Mouse (Mus musculus): ENCODE data around the gene Ppp1r12b. TPM values are rescaled to one million over a fixed set of nuclear protein-coding genes. Genes with fewer than 3 reads are reported as not detected.

Gene Ppp1r12b
- total RNA-seq, 2 experiments from 2014 or later = 6.2 to 6.3 TPM

GRCm38 (mm10) chr1:134804373-134804772, 151.4 kb downstream of the Ppp1r12b start:
- no peak for ATAC-seq (replicated peaks; ENCODE audit: poor library complexity, severe bottlenecking)

GRCm38 (mm10) chr1:134803286-134804117, 152.2 kb downstream of the Ppp1r12b start:
- peak; percentile 77 for ATAC-seq (replicated peaks; ENCODE audit: poor library complexity, severe bottlenecking)

GRCm38 (mm10) chr1:134801758-134802157, 154.0 kb downstream of the Ppp1r12b start:
- ATAC-seq (replicated peaks; ENCODE audit: poor library complexity, severe bottlenecking) = no peak

GRCm38 (mm10) chr1:134796536-134796935, 159.2 kb downstream of the Ppp1r12b start:
- ATAC-seq (replicated peaks; ENCODE audit: poor library complexity, severe bottlenecking) = no peak

GRCm38 (mm10) chr1:134796076-134796475, 159.7 kb downstream of the Ppp1r12b start:
- ATAC-seq (replicated peaks; ENCODE audit: poor library complexity, severe bottlenecking) = no peak

- no peak for ATAC-seq (replicated peaks; ENCODE audit: poor library complexity, severe bottlenecking)
Observed at GRCm38 (mm10) chr1:134791456-134791855, 164.3 kb downstream of the Ppp1r12b start.

GRCm38 (mm10) chr1:134790716-134791439, 164.9 kb downstream of the Ppp1r12b start:
- peak; percentile 53 for ATAC-seq (replicated peaks; ENCODE audit: poor library complexity, severe bottlenecking)

- no peak for ATAC-seq (replicated peaks; ENCODE audit: poor library complexity, severe bottlenecking)
Observed at GRCm38 (mm10) chr1:134788096-134788495, 167.6 kb downstream of the Ppp1r12b start.

GRCm38 (mm10) chr1:134784911-134785310, 170.8 kb downstream of the Ppp1r12b start:
- ATAC-seq (replicated peaks; ENCODE audit: poor library complexity, severe bottlenecking) = peak; percentile 65

- ATAC-seq (replicated peaks; ENCODE audit: poor library complexity, severe bottlenecking) = peak; percentile 40
Observed at GRCm38 (mm10) chr1:134784481-134784880, 171.3 kb downstream of the Ppp1r12b start.

GRCm38 (mm10) chr1:134783958-134784357, 171.8 kb downstream of the Ppp1r12b start:
- no peak for ATAC-seq (replicated peaks; ENCODE audit: poor library complexity, severe bottlenecking)

GRCm38 (mm10) chr1:134782797-134783196, 172.9 kb downstream of the Ppp1r12b start:
- no peak for ATAC-seq (replicated peaks; ENCODE audit: poor library complexity, severe bottlenecking)

- no peak; the same call in 1 of the 2 replicates for ATAC-seq (replicated peaks; ENCODE audit: poor library complexity, severe bottlenecking)
Observed at GRCm38 (mm10) chr1:134777936-134778548, 177.7 kb downstream of the Ppp1r12b start.

GRCm38 (mm10) chr1:134777201-134777885, 178.4 kb downstream of the Ppp1r12b start:
- no peak for ATAC-seq (replicated peaks; ENCODE audit: poor library complexity, severe bottlenecking)

- no peak for ATAC-seq (replicated peaks; ENCODE audit: poor library complexity, severe bottlenecking)
Observed at GRCm38 (mm10) chr1:134775631-134776030, 180.1 kb downstream of the Ppp1r12b start.

- ATAC-seq (replicated peaks; ENCODE audit: poor library complexity, severe bottlenecking) = no peak
Observed at GRCm38 (mm10) chr1:134774728-134775287, 180.9 kb downstream of the Ppp1r12b start.

- no peak for ATAC-seq (replicated peaks; ENCODE audit: poor library complexity, severe bottlenecking)
Observed at GRCm38 (mm10) chr1:134774247-134774646, 181.5 kb downstream of the Ppp1r12b start.

GRCm38 (mm10) chr1:134773256-134773655, 182.5 kb downstream of the Ppp1r12b start:
- no peak for ATAC-seq (replicated peaks; ENCODE audit: poor library complexity, severe bottlenecking)

- no peak for ATAC-seq (replicated peaks; ENCODE audit: poor library complexity, severe bottlenecking)
Observed at GRCm38 (mm10) chr1:134772821-134773220, 182.9 kb downstream of the Ppp1r12b start.

- peak; percentile 65 for ATAC-seq (replicated peaks; ENCODE audit: poor library complexity, severe bottlenecking)
Observed at GRCm38 (mm10) chr1:134771999-134772398, 183.7 kb downstream of the Ppp1r12b start.
